Mouse (Mus musculus): Measurements from ENCODE around the gene Zcchc9.

Zcchc9 gene

DNA sequence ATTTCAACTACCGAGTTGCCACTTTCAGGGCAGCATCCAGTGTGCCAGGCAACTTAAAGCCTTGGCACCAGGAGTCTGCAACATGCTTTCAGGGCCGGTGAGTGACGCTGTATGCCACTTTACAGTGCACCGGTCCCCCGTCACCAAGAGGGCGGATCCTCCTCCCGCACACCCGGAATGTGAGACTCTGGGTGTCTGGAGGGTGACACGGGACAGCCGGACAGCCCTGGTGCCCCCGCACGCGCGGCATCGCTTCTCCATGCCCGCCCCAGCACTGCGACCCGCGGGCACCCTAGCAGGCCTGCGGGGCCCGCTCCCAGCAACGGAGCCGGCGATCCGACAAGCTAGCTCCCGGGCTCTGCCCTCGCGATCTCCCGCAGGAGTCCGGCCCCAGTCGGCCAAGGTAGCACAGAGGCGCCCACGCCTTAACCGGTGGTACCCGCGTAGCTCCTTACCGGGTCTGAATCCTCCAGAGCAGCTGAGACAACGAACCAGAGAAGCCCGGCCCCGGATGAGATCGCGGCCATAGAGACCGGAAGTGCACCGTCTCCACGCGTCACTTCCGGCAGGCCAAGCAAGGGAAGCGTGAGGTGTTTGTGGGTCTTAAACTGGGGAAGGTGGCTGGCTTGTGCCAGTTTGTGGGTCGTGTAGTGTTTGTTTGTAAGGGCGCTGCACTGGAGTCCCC, at the start of gene Zcchc9:
Gene Zcchc9 (minus strand): TSS at position 551 of the 685 bp plus-strand sequence.
- no peak for TF ChIP-seq GATA4 (IDR thresholded peaks at IDR 0.05; ENCODE audit: insufficient replicate concordance, low read length)

DNA sequence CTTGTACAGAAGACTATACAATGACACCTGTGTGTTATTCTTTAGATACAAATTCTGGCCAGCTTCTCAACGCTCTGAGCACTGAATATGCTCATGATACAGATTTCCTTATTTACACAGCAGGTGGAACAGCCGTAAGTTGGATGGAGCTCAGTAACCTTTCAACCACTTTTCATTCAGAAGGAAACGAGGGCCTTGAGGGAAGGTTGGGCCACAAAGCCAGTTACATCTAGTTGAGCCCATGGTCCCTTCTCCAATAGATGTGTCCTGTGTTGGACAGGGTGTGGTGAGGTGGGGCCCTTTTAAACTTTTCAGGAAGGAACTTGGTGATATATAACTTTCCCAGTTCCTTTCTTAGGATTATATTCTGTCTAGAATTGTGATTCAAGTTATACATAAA, 46.9 kb upstream of the Zcchc9 start:
- no peak for TF ChIP-seq GATA4 (IDR thresholded peaks at IDR 0.05; ENCODE audit: insufficient replicate concordance, low read length)

DNA sequence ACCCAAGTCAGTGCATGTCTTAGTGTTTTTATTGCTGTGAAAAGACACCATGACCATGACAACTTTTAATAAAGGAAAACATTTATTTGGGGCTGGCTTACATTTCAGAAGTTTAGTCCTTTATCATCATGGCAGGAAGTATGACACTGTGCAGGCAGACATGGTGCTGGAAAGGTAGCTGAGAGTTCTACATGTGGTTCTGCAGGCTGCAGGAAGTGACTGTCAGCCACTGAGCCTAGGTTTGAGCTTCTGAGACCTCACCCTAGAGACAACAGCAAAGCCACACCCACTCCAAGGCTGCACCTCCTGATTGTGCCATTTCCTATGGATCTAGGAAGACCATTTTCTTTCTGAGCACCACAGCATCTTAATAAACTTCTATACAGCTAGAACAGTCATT, 20.4 kb upstream of the Zcchc9 start:
- TF ChIP-seq GATA4 (IDR thresholded peaks at IDR 0.05; ENCODE audit: insufficient replicate concordance, low read length) = no peak

DNA sequence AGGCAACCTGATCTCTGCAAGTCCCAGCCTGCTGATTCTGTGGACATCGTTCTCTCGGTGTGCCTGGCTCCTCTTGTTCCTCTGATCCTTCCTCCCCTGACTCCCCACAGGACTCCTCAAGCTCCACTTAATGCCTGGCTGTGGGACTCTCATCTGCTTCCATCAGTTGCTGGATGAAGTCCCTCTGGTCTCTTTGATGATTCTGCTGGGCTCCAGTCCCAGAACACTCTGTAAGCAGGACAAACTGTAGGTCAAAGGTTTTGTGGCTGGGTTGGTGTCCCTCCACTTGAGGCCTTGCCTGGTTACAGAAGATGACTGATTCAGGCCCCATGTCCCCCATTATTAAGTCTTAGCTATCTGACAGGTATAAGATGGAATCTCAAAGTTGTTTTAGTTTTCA, 18.6 kb upstream of the Zcchc9 start:
- no peak for TF ChIP-seq GATA4 (IDR thresholded peaks at IDR 0.05; ENCODE audit: insufficient replicate concordance, low read length)

DNA sequence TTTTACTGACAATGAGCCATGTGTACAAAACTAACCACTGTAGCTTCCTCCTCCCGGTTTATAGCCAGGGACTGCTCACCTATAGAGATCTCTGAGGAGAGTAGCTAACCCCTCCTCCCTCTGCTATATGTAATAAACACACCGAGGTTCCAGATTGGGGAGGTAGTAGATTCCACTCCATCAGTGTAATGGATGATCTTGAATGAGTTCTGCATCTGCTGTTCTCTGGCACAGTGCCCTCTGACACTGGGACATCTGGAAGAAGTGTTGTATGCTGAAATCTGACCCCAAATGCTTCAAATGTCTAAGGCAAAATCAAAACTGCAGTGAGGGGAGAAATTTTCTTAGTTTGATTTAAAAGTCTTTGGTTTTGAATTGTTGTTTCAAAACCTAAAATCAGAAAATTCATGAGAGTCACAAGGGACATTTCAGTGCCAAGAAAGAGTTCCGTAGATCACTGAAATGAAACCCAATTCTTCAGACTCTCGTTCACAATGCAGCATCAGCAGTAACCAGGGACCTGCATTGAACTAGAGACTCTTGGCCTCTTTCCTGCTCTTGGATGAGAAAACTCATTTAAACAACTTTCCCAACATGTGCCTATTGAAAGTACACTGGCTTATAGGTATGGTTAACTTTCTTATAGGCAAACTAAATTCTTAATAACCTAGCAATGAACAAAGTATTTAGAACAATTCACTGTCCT, 17.5 kb upstream of the Zcchc9 start:
- TF ChIP-seq GATA4 (IDR thresholded peaks at IDR 0.05; ENCODE audit: insufficient replicate concordance, low read length) = no peak

DNA sequence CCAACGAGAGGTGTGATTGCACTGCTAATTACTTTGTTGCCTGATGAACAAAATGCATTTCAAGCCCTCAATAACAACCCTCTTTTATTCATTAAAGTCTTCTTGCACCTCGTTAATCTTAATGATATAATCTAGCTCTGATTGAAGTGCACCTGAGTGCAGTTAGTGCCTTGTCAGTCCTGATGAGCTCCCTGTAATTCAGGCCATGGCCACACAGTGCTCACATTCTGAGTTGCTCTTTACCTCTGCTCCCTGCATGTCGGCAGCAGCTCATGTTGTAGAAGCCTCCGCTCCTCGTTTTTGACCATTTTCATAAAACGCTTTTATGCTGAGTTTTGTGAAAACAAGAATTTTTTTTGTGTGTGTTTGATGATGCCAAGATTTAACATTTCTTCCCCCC, 16.2 kb upstream of the Zcchc9 start:
- TF ChIP-seq GATA4 (IDR thresholded peaks at IDR 0.05; ENCODE audit: insufficient replicate concordance, low read length) = no peak

DNA sequence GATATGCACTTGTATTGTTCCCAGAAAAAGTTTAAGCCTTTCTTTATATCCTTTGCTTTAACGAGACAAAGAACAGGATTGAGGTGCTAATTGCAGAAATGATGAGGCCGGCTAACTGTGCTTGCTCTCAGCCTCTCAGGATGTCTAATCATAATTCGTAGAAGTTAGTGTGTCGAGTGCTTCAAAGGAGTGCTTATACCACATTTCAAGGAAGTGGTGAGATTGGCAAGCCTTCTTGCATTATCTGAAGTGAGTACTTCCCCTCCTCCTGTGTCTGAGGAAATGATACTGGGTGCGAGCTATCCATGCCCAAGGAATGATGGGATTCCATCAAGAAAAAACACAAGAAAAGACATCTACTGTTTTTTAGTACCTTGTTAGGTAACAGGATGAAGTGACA, 7.2 kb upstream of the Zcchc9 start:
- TF ChIP-seq GATA4 (IDR thresholded peaks at IDR 0.05; ENCODE audit: insufficient replicate concordance, low read length) = no peak

DNA sequence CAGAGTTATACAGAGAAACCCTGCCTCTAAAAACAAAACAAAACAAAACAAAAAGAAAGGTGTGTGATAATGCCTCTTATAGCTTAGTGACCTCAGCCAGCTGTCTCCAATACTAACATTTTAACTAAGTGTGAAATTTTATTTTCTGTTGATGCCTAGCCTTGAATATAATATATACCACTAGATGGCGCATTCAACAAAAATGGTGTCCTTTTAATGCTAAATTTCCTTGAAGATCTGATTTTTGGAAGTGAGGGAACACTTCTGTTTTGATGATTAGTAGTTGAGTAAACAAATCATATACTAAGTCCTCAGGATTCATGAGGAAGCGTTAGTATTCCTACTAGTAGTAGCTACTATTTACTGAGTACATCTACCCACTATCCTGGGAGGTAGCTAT, 2.0 kb upstream of the Zcchc9 start:
- no peak for TF ChIP-seq GATA4 (IDR thresholded peaks at IDR 0.05; ENCODE audit: insufficient replicate concordance, low read length)

DNA sequence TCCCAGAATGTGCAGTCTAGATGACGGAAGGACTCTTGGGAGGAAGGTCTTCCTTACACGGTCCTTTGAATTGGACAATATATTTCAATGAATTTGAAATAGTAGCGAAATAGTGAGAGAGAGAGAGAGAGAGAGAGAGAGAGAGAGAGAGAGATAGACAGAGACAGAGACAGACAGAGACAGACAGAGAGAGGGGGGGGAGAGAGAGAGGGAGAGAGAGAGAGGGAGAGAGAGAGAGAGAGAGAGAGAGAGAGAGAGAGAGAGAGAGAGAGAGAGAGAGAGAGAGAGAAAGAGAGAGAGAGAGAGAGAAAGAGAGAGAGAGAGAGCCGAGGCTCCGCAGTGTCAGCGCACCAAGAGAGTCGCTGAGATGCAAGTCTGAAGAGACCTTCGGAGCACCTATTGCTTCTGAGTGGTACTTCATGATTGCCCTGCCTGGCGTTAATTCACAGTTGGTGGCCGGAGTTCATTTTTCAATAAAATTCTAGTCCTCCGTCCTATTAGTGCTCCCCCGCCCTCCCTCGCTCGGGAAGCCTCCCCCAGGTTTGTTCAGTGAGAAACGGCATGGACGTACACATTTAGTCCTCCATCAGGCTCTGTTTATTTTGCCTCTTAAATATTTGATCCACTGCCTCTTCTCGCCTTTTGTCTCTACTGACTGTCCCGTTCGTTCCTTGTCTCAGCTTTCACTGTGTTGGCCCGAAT, 520 bp upstream of the Zcchc9 start:
- TF ChIP-seq GATA4 (IDR thresholded peaks at IDR 0.05; ENCODE audit: insufficient replicate concordance, low read length) = no peak

DNA sequence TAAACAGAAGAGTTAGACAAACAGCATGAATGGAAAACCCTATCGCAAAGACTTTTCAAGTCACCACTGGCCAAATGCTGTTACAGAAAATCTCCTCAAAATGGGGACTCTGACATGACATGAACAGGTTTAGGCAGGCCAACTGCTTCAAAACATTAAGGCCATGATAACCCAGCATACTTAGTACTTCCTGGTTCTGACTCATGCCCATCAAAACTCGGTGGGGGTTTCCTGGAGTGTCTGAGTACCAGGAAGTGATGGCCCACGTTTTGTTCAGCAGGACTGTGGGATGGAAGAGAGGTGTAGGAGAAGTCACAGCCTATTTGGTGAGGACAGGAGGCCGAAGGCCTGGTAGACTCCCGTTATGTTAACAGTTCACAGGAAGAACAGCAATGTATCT, 5.8 kb downstream of the Zcchc9 start:
- no peak for TF ChIP-seq GATA4 (IDR thresholded peaks at IDR 0.05; ENCODE audit: insufficient replicate concordance, low read length)

DNA sequence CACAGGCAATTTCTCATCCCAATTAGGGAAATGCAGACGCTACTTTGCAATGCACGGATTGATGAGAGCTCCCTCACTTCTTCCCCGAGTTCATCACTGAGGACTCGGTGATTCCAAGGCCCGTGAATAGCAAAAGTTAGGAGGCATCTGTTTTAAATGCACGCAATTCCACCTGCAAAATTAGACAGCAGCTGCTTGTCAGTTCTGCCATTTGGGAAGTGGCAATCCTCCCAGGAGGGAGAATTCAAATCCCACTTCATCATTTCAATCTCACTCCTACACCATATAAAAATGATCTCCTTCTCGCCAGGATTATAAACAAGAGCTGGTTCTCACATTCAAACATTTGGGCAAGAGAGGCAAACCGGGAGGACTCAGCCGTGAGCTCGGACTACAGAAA, 10.1 kb downstream of the Zcchc9 start:
- no peak for TF ChIP-seq GATA4 (IDR thresholded peaks at IDR 0.05; ENCODE audit: insufficient replicate concordance, low read length)

DNA sequence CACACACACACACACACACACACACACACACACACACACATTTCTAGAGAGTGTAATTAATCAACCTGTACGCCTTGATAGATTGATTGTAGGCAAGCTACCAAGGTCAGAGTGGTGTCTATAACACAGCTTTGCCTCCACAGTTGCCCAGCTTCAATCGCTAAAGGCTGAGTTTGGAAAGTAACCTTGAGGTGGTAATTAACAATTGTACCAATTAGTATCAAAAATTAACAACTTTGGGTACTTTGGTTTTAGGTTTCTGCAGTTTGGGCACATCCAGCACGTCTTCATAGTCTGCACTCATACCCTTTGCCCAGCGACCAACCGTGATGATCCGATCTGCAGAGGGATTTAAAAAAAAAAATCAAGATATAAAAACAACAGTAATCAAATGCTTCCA, 10.6 kb downstream of the Zcchc9 start:
- no peak for TF ChIP-seq GATA4 (IDR thresholded peaks at IDR 0.05; ENCODE audit: insufficient replicate concordance, low read length)

DNA sequence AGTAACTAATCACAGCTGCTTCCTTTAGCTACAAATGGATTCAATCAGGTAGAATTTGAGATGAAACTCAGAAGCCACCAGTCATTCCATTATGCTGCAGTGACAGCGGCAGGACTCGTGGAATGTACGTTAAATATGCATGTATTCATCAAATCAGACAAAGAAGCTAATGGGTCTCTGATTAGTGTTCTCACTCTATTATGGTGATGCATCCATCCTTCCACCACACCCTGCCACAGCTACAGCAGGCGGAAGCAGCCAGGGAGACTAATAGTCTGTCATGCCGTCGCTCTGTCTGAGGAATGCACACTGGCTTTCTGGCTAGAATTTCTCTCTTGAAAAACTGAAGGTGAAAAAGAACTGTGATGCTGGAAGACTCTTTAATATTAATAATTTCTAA, 11.5 kb downstream of the Zcchc9 start:
- TF ChIP-seq GATA4 (IDR thresholded peaks at IDR 0.05; ENCODE audit: insufficient replicate concordance, low read length) = no peak

DNA sequence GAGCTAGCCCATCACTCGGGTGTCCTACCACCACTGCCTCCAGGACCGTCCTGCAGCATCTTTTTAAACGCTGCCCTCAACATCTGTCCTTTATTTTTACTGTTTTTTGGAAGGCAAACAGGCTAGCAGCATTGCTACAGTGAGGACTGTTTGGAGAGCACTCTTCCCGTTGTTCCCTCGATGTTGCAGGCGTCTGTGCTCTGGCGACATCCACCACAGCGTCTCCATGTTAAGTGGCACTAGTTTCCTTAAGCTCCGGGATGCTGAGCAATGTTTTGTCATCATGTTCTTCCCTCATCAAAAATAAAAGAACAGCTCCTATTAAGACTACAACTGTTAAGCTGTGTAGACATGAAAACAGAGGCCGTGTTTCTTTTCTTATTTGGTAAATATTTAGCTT, 11.9 kb downstream of the Zcchc9 start:
- no peak for TF ChIP-seq GATA4 (IDR thresholded peaks at IDR 0.05; ENCODE audit: insufficient replicate concordance, low read length)

DNA sequence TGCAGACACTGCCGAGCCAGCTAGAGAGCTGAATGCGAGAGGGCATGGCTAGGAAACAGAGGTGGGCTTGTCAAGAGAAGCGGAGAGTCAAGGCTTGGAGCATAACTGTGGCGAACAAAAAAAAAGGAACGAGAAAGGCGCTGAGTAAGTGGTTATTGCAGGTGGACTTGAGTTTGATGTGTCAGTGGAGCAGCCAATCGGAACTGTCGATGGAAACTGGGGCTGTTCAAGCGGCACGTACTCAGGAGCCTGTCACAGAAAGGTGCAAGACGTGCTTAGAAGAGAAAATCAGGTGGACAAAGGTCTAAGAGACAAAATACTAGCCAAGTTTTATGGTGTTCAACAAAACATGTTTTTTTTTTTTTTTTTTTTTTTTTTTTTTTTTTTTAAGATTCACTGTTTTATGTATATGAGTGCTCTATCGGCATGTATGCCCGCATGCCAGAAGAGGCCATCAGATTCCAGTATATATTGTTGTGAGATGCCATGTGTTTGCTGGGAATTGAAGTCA, 12.5 kb downstream of the Zcchc9 start:
- no peak for TF ChIP-seq GATA4 (IDR thresholded peaks at IDR 0.05; ENCODE audit: insufficient replicate concordance, low read length)

DNA sequence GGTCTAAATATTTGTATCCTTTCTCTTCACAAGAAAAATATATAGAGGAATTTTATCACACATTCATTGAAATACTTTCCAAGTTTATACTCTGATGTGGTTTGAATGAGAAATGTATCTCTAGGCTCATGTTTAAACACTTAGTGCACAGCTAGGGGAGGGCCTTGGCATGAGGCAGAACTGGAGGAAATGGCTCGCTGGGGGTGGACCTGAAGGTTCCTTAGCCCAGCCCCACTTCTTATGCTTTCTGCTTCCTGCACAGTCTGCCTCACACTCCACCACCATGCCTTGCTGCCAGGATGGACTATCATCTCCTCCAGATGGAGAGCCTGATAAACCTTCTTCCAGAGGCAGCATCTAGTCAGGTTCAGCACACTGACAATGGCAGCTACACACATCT, 15.5 kb downstream of the Zcchc9 start:
- TF ChIP-seq GATA4 (IDR thresholded peaks at IDR 0.05; ENCODE audit: insufficient replicate concordance, low read length) = no peak

Data from liver, adult (tissue).